Mouse (Mus musculus): ENCODE data around the gene Bloc1s3. TPM values are rescaled to one million over a fixed set of nuclear protein-coding genes. Genes with fewer than 3 reads are reported as not detected.

Gene Bloc1s3
- total and polyA plus RNA-seq, 3 experiments: 4.9 to 8.0 (median 6.7) TPM

DNA sequence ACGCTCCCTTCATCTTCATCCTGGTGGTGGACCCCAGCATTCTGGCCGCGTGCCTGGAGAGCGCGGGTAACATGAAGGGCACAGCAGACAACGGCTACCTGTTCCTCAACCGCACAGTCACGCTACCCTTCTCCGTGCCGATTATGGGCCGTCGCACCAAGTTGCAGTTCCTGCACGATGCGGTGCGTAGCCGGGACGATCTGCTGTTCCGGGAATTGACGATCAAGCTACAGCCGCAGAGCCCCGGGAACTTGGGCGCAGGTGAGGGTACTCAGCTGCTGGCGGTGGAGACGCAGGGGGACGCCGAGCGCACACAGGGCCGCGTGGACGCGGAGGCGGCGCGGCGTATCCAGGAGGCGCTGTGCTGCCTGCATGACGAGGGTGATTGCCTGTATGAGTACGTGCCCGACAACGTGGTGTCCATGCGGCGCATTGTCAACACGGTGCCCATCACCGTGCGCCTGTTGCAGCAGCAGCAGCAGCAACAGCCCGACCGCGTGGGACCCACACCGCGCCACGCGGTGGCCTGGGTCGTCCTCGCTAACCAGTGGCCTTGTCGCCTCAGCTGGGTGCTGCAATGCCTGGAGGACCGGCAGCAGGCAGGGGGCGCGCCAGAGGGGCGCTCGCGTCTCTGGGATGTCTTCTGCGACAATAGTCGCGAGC is 15.7 kb upstream of the Bloc1s3 start:
- no peak for DNase-seq (ENCODE audit: extremely low read depth)
- TF ChIP-seq GABPA (IDR thresholded peaks at IDR 0.05; ENCODE audit: insufficient replicate concordance, low read depth, low read length): no peak
- TF ChIP-seq TCF12 (IDR thresholded peaks at IDR 0.05; ENCODE audit: low read depth, low read length): no peak
- no peak for TF ChIP-seq CHD1 (IDR thresholded peaks at IDR 0.05; ENCODE audit: low read depth, low read length)
- TF ChIP-seq CTCF (conservative IDR thresholded peaks at IDR 0.05 in 1 of 2, IDR thresholded peaks at IDR 0.05 in 1 of 2; ENCODE audit: low read depth in 2 of 2, low read length in 2 of 2): no peak
- no peak for TF ChIP-seq PAX5 (IDR thresholded peaks at IDR 0.05; ENCODE audit: low read length)
- no peak for TF ChIP-seq CHD2 (IDR thresholded peaks at IDR 0.05; ENCODE audit: low read length)
- no peak for TF ChIP-seq EP300 (IDR thresholded peaks at IDR 0.05; ENCODE audit: low read length)
- TF ChIP-seq RCOR1 (conservative IDR thresholded peaks at IDR 0.05; ENCODE audit: low read depth, low read length): no peak
- TF ChIP-seq MAFK (IDR thresholded peaks at IDR 0.05; ENCODE audit: insufficient replicate concordance, low read length): no peak
- no peak for TF ChIP-seq UBTF (IDR thresholded peaks at IDR 0.05; ENCODE audit: low read depth, low read length)
- TF ChIP-seq MAX (IDR thresholded peaks at IDR 0.05; ENCODE audit: low read length): no peak
- no peak for TF ChIP-seq MYC (IDR thresholded peaks at IDR 0.05; ENCODE audit: low read depth, low read length)
- no peak for TF ChIP-seq MAZ (IDR thresholded peaks at IDR 0.05; ENCODE audit: low read depth, low read length)
- TF ChIP-seq ELF1 (IDR thresholded peaks at IDR 0.05; ENCODE audit: low read depth, low read length): no peak
- no peak for TF ChIP-seq RAD21 (IDR thresholded peaks at IDR 0.05; ENCODE audit: low read depth, low read length)
- TF ChIP-seq USF1 (IDR thresholded peaks at IDR 0.05; ENCODE audit: low read depth, low read length): no peak
- Histone ChIP-seq H3K4me1 (ENCODE audit: control insufficient read depth in 1 of 2, insufficient read depth in 2 of 2) (peaks cover 0 to 6% of the 10 kb centered on the region in 2 experiments; a peak in 1 of 4 replicates), H3K36me3 (replicated peaks in 1 of 2; ENCODE audit: control insufficient read depth in 1 of 2, insufficient read depth in 1 of 2, low read length in 1 of 2) (peaks cover 16 to 60% of the 10 kb centered on the region in 2 experiments), H3K4me2 (ENCODE audit: insufficient read depth, low read depth, poor library complexity, severe bottlenecking) (no peak overlapping the region), H3K4me3 (replicated peaks in 1 of 3; ENCODE audit: low read depth in 2 of 3, low read length in 2 of 3, poor library complexity in 1 of 3) (no peak overlapping the region), H3K79me2 (replicated peaks; ENCODE audit: control insufficient read depth, extremely low read depth, insufficient read depth, poor library complexity, severe bottlenecking) (no peaks in the 10 kb centered on the region), H3K27ac (ENCODE audit: insufficient read depth, low read depth) (no peak overlapping the region), H3K9ac (ENCODE audit: insufficient read depth, low read depth) (no peak overlapping the region), H3K27me3 (replicated peaks) (no peaks in the 10 kb centered on the region), H3K9me3 (replicated peaks; ENCODE audit: low read length) (peaks cover 14% of the 10 kb centered on the region)
- dilution Hi-C loops (cut with MboI; ENCODE audit: extremely low pct_ligation_motif_present, extremely low pct_unique_long_range_greater_than_20kb, low sequenced_read_pairs): no loop called here
- in situ Hi-C loops (cut with MboI; ENCODE audit: low pct_ligation_motif_present, low pct_unique_long_range_greater_than_20kb, low sequenced_read_pairs): no loop called here

DNA sequence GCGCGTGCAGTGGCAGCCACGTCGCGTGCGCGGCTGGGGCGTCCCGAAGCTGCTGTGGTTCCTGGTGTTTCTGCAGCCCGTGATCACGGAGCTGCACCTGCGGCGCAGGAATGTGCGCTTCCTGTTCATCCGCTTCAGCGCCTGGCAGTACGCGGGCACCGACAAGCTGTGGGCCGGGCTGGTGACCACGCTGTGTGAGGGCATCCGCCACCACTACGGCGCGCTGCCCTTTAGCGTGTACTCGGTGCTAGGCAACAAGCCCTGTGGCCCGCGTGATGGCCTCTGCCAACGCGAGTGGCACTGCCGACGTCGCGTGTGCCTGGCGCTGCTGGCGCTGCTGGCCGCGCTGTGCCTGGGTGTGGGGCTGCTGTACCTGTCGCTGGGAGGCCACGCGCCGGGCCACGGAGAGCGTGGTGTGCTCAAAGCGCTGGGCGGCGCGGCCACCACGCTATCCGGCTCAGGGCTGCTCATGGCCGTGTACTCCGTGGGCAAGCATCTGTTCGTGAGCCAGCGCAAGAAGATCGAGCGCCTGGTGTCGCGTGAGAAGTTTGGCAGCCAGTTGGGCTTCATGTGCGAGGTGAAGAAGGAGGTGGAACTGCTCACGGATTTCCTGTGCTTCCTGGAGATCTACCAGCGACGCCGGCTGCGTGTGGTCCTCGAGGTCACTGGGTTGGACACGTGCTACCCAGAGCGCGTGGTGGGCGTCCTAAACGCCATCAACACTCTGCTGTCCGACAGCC is 15.0 kb upstream of the Bloc1s3 start:
- Histone ChIP-seq H3K27me3 (replicated peaks) (no peaks in the 10 kb centered on the region), H3K4me1 (ENCODE audit: control insufficient read depth in 1 of 2, insufficient read depth in 2 of 2) (peaks cover 0 to 13% of the 10 kb centered on the region in 2 experiments; a peak in 3 of 4 replicates), H3K9me3 (replicated peaks; ENCODE audit: low read length) (peaks cover 14% of the 10 kb centered on the region), H3K4me3 (replicated peaks in 1 of 3; ENCODE audit: low read depth in 2 of 3, low read length in 2 of 3, poor library complexity in 1 of 3) (no peak overlapping the region), H3K4me2 (ENCODE audit: insufficient read depth, low read depth, poor library complexity, severe bottlenecking) (no peak overlapping the region), H3K36me3 (replicated peaks in 1 of 2; ENCODE audit: control insufficient read depth in 1 of 2, insufficient read depth in 1 of 2, low read length in 1 of 2) (peaks cover 14 to 53% of the 10 kb centered on the region in 2 experiments), H3K79me2 (replicated peaks; ENCODE audit: control insufficient read depth, extremely low read depth, insufficient read depth, poor library complexity, severe bottlenecking) (no peaks in the 10 kb centered on the region), H3K27ac (ENCODE audit: insufficient read depth, low read depth) (no peak overlapping the region), H3K9ac (ENCODE audit: insufficient read depth, low read depth) (no peak overlapping the region)
- in situ Hi-C loops (cut with MboI; ENCODE audit: low pct_ligation_motif_present, low pct_unique_long_range_greater_than_20kb, low sequenced_read_pairs) (no loop called here), dilution Hi-C loops (cut with MboI; ENCODE audit: extremely low pct_ligation_motif_present, extremely low pct_unique_long_range_greater_than_20kb, low sequenced_read_pairs) (no loop called here)
- no peak for DNase-seq (ENCODE audit: extremely low read depth)
- no peak for TF ChIP-seq RAD21 (IDR thresholded peaks at IDR 0.05; ENCODE audit: low read depth, low read length)
- no peak for TF ChIP-seq UBTF (IDR thresholded peaks at IDR 0.05; ENCODE audit: low read depth, low read length)
- no peak for TF ChIP-seq RCOR1 (conservative IDR thresholded peaks at IDR 0.05; ENCODE audit: low read depth, low read length)
- TF ChIP-seq CHD1 (IDR thresholded peaks at IDR 0.05; ENCODE audit: low read depth, low read length): no peak
- TF ChIP-seq BHLHE40 (IDR thresholded peaks at IDR 0.05; ENCODE audit: low read depth, low read length): no peak
- TF ChIP-seq MAFK (IDR thresholded peaks at IDR 0.05; ENCODE audit: insufficient replicate concordance, low read length): no peak
- TF ChIP-seq GABPA (IDR thresholded peaks at IDR 0.05; ENCODE audit: insufficient replicate concordance, low read depth, low read length): no peak
- no peak for TF ChIP-seq TBP (conservative IDR thresholded peaks at IDR 0.05; ENCODE audit: low read depth, low read length)
- no peak for TF ChIP-seq MYC (IDR thresholded peaks at IDR 0.05; ENCODE audit: low read depth, low read length)
- no peak for TF ChIP-seq ZMIZ1 (IDR thresholded peaks at IDR 0.05; ENCODE audit: low read depth, low read length)
- TF ChIP-seq NRF1 (IDR thresholded peaks at IDR 0.05; ENCODE audit: low read depth, low read length): no peak
- no peak for TF ChIP-seq CTCF (conservative IDR thresholded peaks at IDR 0.05 in 1 of 2, IDR thresholded peaks at IDR 0.05 in 1 of 2; ENCODE audit: low read depth in 2 of 2, low read length in 2 of 2)

Measured in CH12.LX (cell line).